In genomic region chr11:102315690-102316571, GRCm38 (mm10) we compare ENCODE assay signal across 9 mouse cellular contexts. TPM values are rescaled to one million over a fixed set of nuclear protein-coding genes. Genes with fewer than 3 reads are reported as not detected.
DNase-seq lines count a peak whose midpoint lies in the region; ATAC-seq and TF ChIP-seq lines count a peak whose summit lies in the region.
"Had no signal": no experiment of that assay in that cellular context is flagged by ENCODE, and none has a peak within 500 bp of the region (broad histone marks: within the 10 kb centered on the region; RNA-seq: fewer than 3 reads in every experiment).

No protein-coding gene starts in this region.

- peak overlapping the region; percentile 64 to 100 for H3K4me3 ChIP-seq in heart, embryonic 14.5 days (ENCODE audit: control insufficient read depth in 1 of 2, insufficient read depth in 1 of 2, low read depth in 1 of 2, low read length in 2 of 2)
- H3K4me3 ChIP-seq in bone marrow, adult 2 months (replicated peaks; ENCODE audit: control insufficient read depth, low read depth, low read length), result peak overlapping the region; percentile 75
- peak overlapping the region; percentile 98 for H3K4me3 ChIP-seq in hindbrain, embryonic 13.5 days
- H3K4me3 ChIP-seq in midbrain, embryonic 13.5 days (replicated peaks), result peak overlapping the region; percentile 99

- TF ChIP-seq CTCF in bone marrow, adult 2 months (IDR thresholded peaks at IDR 0.05; ENCODE audit: control insufficient read depth, insufficient read depth, low read length), result no peak

- H3K36me3 ChIP-seq in heart, embryonic 14.5 days (ENCODE audit: control insufficient read depth, insufficient read depth, low read length), result peaks cover 45% of the 10 kb centered on the region
- peaks cover 46% of the 10 kb centered on the region for H3K36me3 ChIP-seq in hindbrain, embryonic 13.5 days
- peaks cover 46% of the 10 kb centered on the region for H3K36me3 ChIP-seq in midbrain, embryonic 13.5 days

- H3K9ac ChIP-seq in heart, embryonic 14.5 days (ENCODE audit: low read length), result peak overlapping the region; percentile 100
- peak overlapping the region; percentile 100 for H3K9ac ChIP-seq in hindbrain, embryonic 13.5 days
- peak overlapping the region; percentile 100 for H3K9ac ChIP-seq in midbrain, embryonic 13.5 days (replicated peaks)

- no peak for TF ChIP-seq POLR2A in bone marrow, adult 2 months (IDR thresholded peaks at IDR 0.05; ENCODE audit: borderline replicate concordance, control insufficient read depth, low read depth, low read length)

- H3K27ac ChIP-seq in heart, embryonic 14.5 days (replicated peaks in 1 of 2; ENCODE audit: control insufficient read depth in 1 of 2, insufficient read depth in 1 of 2, low read depth in 2 of 2, low read length in 2 of 2), result peak overlapping the region; percentile 61 to 99
- peak overlapping the region; percentile 54 for H3K27ac ChIP-seq in bone marrow, adult 2 months (ENCODE audit: control insufficient read depth, insufficient read depth, low read depth, low read length, poor library complexity)
- peak overlapping the region; percentile 99 for H3K27ac ChIP-seq in hindbrain, embryonic 13.5 days
- peak overlapping the region; percentile 100 for H3K27ac ChIP-seq in midbrain, embryonic 13.5 days

- DNase-seq in heart, adult 11 months, result no peak
- peak; percentile 45 for DNase-seq in 416B (ENCODE audit: low read depth)
- DNase-seq in frontal cortex, postnatal 25 days (ENCODE audit: low spot score in 2 of 2), result no peak
- no peak for DNase-seq in gastrocnemius, postnatal 25 days

- H3K9me3 ChIP-seq in heart, embryonic 14.5 days (ENCODE audit: control insufficient read depth, low read length), result no peaks in the 10 kb centered on the region
- H3K9me3 ChIP-seq in hindbrain, embryonic 13.5 days, result no peaks in the 10 kb centered on the region
- no peaks in the 10 kb centered on the region for H3K9me3 ChIP-seq in midbrain, embryonic 13.5 days

- 20% methylated on average over 14 of the region's 14 CpGs for WGBS in heart, embryonic 14.5 days
- 13% methylated on average over 14 of the region's 14 CpGs for WGBS in bone marrow, adult 2 months
- WGBS in hindbrain, embryonic 13.5 days, result 15% methylated on average over 14 of the region's 14 CpGs
- WGBS in midbrain, embryonic 13.5 days, result 9% methylated on average over 14 of the region's 14 CpGs

- no peaks in the 10 kb centered on the region for H3K27me3 ChIP-seq in heart, embryonic 14.5 days (ENCODE audit: control insufficient read depth, insufficient read depth, low read length)
- no peaks in the 10 kb centered on the region for H3K27me3 ChIP-seq in hindbrain, embryonic 13.5 days
- H3K27me3 ChIP-seq in midbrain, embryonic 13.5 days, result no peaks in the 10 kb centered on the region

- no peak for ATAC-seq in heart, embryonic 14.5 days (ENCODE audit: insufficient number of reproducible peaks, insufficient read depth, low FRiP score, low read depth)
- no peak for ATAC-seq in hindbrain, embryonic 13.5 days (ENCODE audit: low FRiP score)
- ATAC-seq in midbrain, embryonic 13.5 days, result no peak

- peak overlapping the region; percentile 87 for H3K4me2 ChIP-seq in heart, embryonic 14.5 days (ENCODE audit: low read length)
- H3K4me2 ChIP-seq in hindbrain, embryonic 13.5 days, result peak overlapping the region; percentile 80
- peak overlapping the region; percentile 92 for H3K4me2 ChIP-seq in midbrain, embryonic 13.5 days (replicated peaks)

- peaks cover 3 to 23% of the 10 kb centered on the region in 2 experiments for H3K4me1 ChIP-seq in heart, embryonic 14.5 days (ENCODE audit: control insufficient read depth in 2 of 2, insufficient read depth in 2 of 2, low read length in 2 of 2)
- H3K4me1 ChIP-seq in bone marrow, adult 2 months (ENCODE audit: control insufficient read depth, insufficient read depth, low read length), result peaks cover 5% of the 10 kb centered on the region
- peaks cover 27% of the 10 kb centered on the region for H3K4me1 ChIP-seq in hindbrain, embryonic 13.5 days (replicated peaks)
- peaks cover 30% of the 10 kb centered on the region for H3K4me1 ChIP-seq in midbrain, embryonic 13.5 days (replicated peaks)

RNA-seq across cellular contexts. Expression of gene Ubtf, which starts 3.6 kb away (rescaled TPM):
- 50.2 and 53.6 TPM in 2 replicates for polyA plus RNA-seq in heart, embryonic 14.5 days (2014; fragmentation: Nextera tagmentation; extraction: Ambion mirVana)
- 95.0 and 126 TPM in 2 replicates for polyA plus RNA-seq in bone marrow, adult 2 months (2011; ENCODE audit: insufficient read depth, insufficient read length, low replicate concordance, missing spikeins)
- polyA plus RNA-seq in hindbrain, embryonic 13.5 days (2015; fragmentation: Nextera tagmentation; extraction: Ambion mirVana), result 77.1 and 82.7 TPM in 2 replicates
- 85.2 and 90.3 TPM in 2 replicates for polyA plus RNA-seq in midbrain, embryonic 13.5 days (2015; fragmentation: Nextera tagmentation; extraction: Ambion mirVana)
- total RNA-seq in gastrocnemius, postnatal 25 days (2021), result 10 to 100 TPM; 36.6 to 37.8 TPM

RNA-seq across cellular contexts. Expression of gene Atxn7l3, which starts 19.5 kb away (rescaled TPM):
- 7.0 and 10.6 TPM in 2 replicates for polyA plus RNA-seq in heart, embryonic 14.5 days (2014; fragmentation: Nextera tagmentation; extraction: Ambion mirVana)
- polyA plus RNA-seq in bone marrow, adult 2 months (2011; ENCODE audit: insufficient read depth, insufficient read length, low replicate concordance, missing spikeins), result 18.3 and 30.4 TPM in 2 replicates
- 29.2 and 29.9 TPM in 2 replicates for polyA plus RNA-seq in hindbrain, embryonic 13.5 days (2015; fragmentation: Nextera tagmentation; extraction: Ambion mirVana)
- polyA plus RNA-seq in midbrain, embryonic 13.5 days (2015; fragmentation: Nextera tagmentation; extraction: Ambion mirVana), result 28.4 and 30.1 TPM in 2 replicates
- total RNA-seq in gastrocnemius, postnatal 25 days (2021), result 10 to 100 TPM; 12.4 to 13.1 TPM

RNA-seq across cellular contexts. Expression of gene Tmub2, which starts 31.2 kb away (rescaled TPM):
- polyA plus RNA-seq in heart, embryonic 14.5 days (2014; fragmentation: Nextera tagmentation; extraction: Ambion mirVana), result 39.1 and 46.5 TPM in 2 replicates
- 20.4 and 36.9 TPM in 2 replicates for polyA plus RNA-seq in bone marrow, adult 2 months (2011; ENCODE audit: insufficient read depth, insufficient read length, low replicate concordance, missing spikeins)
- 81.3 and 82.8 TPM in 2 replicates for polyA plus RNA-seq in hindbrain, embryonic 13.5 days (2015; fragmentation: Nextera tagmentation; extraction: Ambion mirVana)
- polyA plus RNA-seq in midbrain, embryonic 13.5 days (2015; fragmentation: Nextera tagmentation; extraction: Ambion mirVana), result 79.0 and 83.4 TPM in 2 replicates
- 10 to 100 TPM; 11.5 to 14.6 TPM for total RNA-seq in gastrocnemius, postnatal 25 days (2021)

RNA-seq across cellular contexts. Expression of gene Asb16, which starts 47.4 kb away (rescaled TPM):
- 0.09 and 0.11 TPM in 2 replicates for polyA plus RNA-seq in heart, embryonic 14.5 days (2014; fragmentation: Nextera tagmentation; extraction: Ambion mirVana)
- polyA plus RNA-seq in bone marrow, adult 2 months (2011; ENCODE audit: insufficient read depth, insufficient read length, low replicate concordance, missing spikeins), result 0.52 TPM in 1 of 2 replicates, not detected in the other
- polyA plus RNA-seq in hindbrain, embryonic 13.5 days (2015; fragmentation: Nextera tagmentation; extraction: Ambion mirVana), result not detected in 2 replicates
- not detected in 2 replicates for polyA plus RNA-seq in midbrain, embryonic 13.5 days (2015; fragmentation: Nextera tagmentation; extraction: Ambion mirVana)
- total RNA-seq in gastrocnemius, postnatal 25 days (2021), result 10 to 100 TPM; 70.0 to 71.3 TPM
- total RNA-seq: neutrophil, adult 5-6 weeks had no signal

RNA-seq across cellular contexts. Expression of gene Slc4a1, which starts 50.1 kb away (rescaled TPM):
- 5.6 and 11.8 TPM in 2 replicates for polyA plus RNA-seq in heart, embryonic 14.5 days (2014; fragmentation: Nextera tagmentation; extraction: Ambion mirVana)
- 762 and 950 TPM in 2 replicates for polyA plus RNA-seq in bone marrow, adult 2 months (2011; ENCODE audit: insufficient read depth, insufficient read length, low replicate concordance, missing spikeins)
- 4.4 and 5.0 TPM in 2 replicates for polyA plus RNA-seq in hindbrain, embryonic 13.5 days (2015; fragmentation: Nextera tagmentation; extraction: Ambion mirVana)
- 4.3 and 4.8 TPM in 2 replicates for polyA plus RNA-seq in midbrain, embryonic 13.5 days (2015; fragmentation: Nextera tagmentation; extraction: Ambion mirVana)
- under 1 TPM; 0.08 to 0.56 TPM for total RNA-seq in gastrocnemius, postnatal 25 days (2021)
